ENCODE assay signal across 8 mouse cellular contexts in the genomic region with DNA sequence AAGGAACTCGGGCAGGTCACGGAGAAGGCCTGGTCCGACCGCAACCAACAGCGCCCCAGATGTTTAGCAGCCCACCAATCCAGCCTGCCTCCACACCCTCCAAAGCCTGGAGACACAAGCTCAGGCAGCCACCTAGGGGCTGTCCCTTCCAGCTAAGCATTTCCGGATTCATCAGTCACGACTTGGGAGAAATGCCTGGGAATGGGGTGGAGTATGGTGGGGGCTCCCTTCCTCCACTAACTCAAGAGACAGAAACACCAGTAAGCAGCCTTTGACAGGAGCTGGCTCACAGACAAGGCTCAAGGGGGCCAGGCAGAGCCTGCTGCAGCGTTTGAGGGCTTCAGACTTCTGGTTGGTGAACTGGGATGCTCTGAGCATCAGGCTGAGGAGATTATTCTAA. TPM values are rescaled to one million over a fixed set of nuclear protein-coding genes. Genes with fewer than 3 reads are reported as not detected.
DNase-seq lines count a peak whose midpoint lies in the region; ATAC-seq and TF ChIP-seq lines count a peak whose summit lies in the region.

No protein-coding gene starts in this region.

- no peak for ATAC-seq in heart, embryonic 12.5 days (ENCODE audit: insufficient number of reproducible peaks, low FRiP score)
- no peak for ATAC-seq in G1E (ENCODE audit: extremely low read depth, insufficient number of reproducible peaks, low FRiP score, poor library complexity, severe bottlenecking)
- ATAC-seq in heart, embryonic 15.5 days (replicated peaks; ENCODE audit: insufficient number of reproducible peaks, insufficient read depth, low FRiP score, low read depth), result no peak
- ATAC-seq in limb, embryonic 15.5 days (ENCODE audit: insufficient number of reproducible peaks, low FRiP score, low TSS enrichment, low read depth), result no peak

- peak overlapping the region; percentile 93 for H3K4me2 ChIP-seq in heart, embryonic 12.5 days
- H3K4me2 ChIP-seq in heart, embryonic 15.5 days, result peak overlapping the region; percentile 95
- peak overlapping the region; percentile 29; the same call in 1 of the 2 replicates for H3K4me2 ChIP-seq in limb, embryonic 15.5 days

- no peaks in the 10 kb centered on the region for H3K27me3 ChIP-seq in heart, embryonic 12.5 days (replicated peaks)
- H3K27me3 ChIP-seq in G1E (ENCODE audit: insufficient read depth, low read length), result no peaks in the 10 kb centered on the region
- no peaks in the 10 kb centered on the region for H3K27me3 ChIP-seq in heart, embryonic 15.5 days
- no peaks in the 10 kb centered on the region for H3K27me3 ChIP-seq in limb, embryonic 15.5 days

- no peak for DNase-seq in heart, postnatal 36 days
- no peak for DNase-seq in G1E (ENCODE audit: low spot score)
- no peak for DNase-seq in thymus, postnatal 25 days
- DNase-seq in layer of hippocampus, postnatal 10 days (ENCODE audit: low spot score in 2 of 2), result no peak
- no peak for DNase-seq in adrenal gland, adult 8-10 months

- no peak overlapping the region for H3K27ac ChIP-seq in heart, embryonic 12.5 days (ENCODE audit: poor library complexity, severe bottlenecking)
- H3K27ac ChIP-seq in heart, embryonic 15.5 days, result peak overlapping the region; percentile 57
- H3K27ac ChIP-seq in limb, embryonic 15.5 days, result peak overlapping the region; percentile 38; the same call in 1 of the 2 replicates

- H3K9me3 ChIP-seq in heart, embryonic 12.5 days (replicated peaks), result no peaks in the 10 kb centered on the region
- H3K9me3 ChIP-seq in G1E (replicated peaks), result no peaks in the 10 kb centered on the region
- no peaks in the 10 kb centered on the region for H3K9me3 ChIP-seq in heart, embryonic 15.5 days (replicated peaks)
- H3K9me3 ChIP-seq in limb, embryonic 15.5 days, result no peaks in the 10 kb centered on the region

- H3K9ac ChIP-seq in heart, embryonic 12.5 days, result 0 out of 2 replicates have a peak overlapping the region, but pooled peaks have one; percentile 15
- H3K9ac ChIP-seq in heart, embryonic 15.5 days, result peak overlapping the region; percentile 20; the same call in 1 of the 2 replicates
- 0 out of 2 replicates have a peak overlapping the region, but pooled peaks have one; percentile 1 for H3K9ac ChIP-seq in limb, embryonic 15.5 days

- TF ChIP-seq CTCF in G1E (IDR thresholded peaks at IDR 0.05; ENCODE audit: low read depth, low read length), result no peak

- H3K4me1 ChIP-seq in heart, embryonic 12.5 days (replicated peaks), result peaks cover 17% of the 10 kb centered on the region
- H3K4me1 ChIP-seq in G1E (ENCODE audit: insufficient read depth, low read depth, low read length), result peaks cover 41% of the 10 kb centered on the region
- H3K4me1 ChIP-seq in heart, embryonic 15.5 days (replicated peaks), result peaks cover 15% of the 10 kb centered on the region
- peaks cover 20% of the 10 kb centered on the region for H3K4me1 ChIP-seq in limb, embryonic 15.5 days

- H3K4me3 ChIP-seq in heart, embryonic 12.5 days, result 0 out of 2 replicates have a peak overlapping the region, but pooled peaks have one; percentile 70
- H3K4me3 ChIP-seq in G1E (ENCODE audit: low read depth, low read length), result peak overlapping the region; percentile 47; the same call in 1 of the 2 replicates
- peak overlapping the region; percentile 16 for H3K4me3 ChIP-seq in heart, embryonic 15.5 days
- peak overlapping the region; percentile 15 for H3K4me3 ChIP-seq in limb, embryonic 15.5 days

- intact Hi-C loops in heart, postnatal 36 days (cut with DNase I), result no loop called here

- 24% methylated on average over 8 of the region's 8 CpGs for WGBS in heart, embryonic 12.5 days
- 20% methylated on average over 8 of the region's 8 CpGs for WGBS in heart, embryonic 15.5 days
- WGBS in limb, embryonic 15.5 days, result 15% methylated on average over 8 of the region's 8 CpGs

- H3K36me3 ChIP-seq in heart, embryonic 12.5 days, result no peaks in the 10 kb centered on the region
- peaks cover 26% of the 10 kb centered on the region for H3K36me3 ChIP-seq in G1E (replicated peaks)
- H3K36me3 ChIP-seq in heart, embryonic 15.5 days, result no peaks in the 10 kb centered on the region
- no peaks in the 10 kb centered on the region for H3K36me3 ChIP-seq in limb, embryonic 15.5 days

RNA-seq across cellular contexts. Expression of a gene that starts 1.6 kb away (rescaled TPM):
- polyA plus RNA-seq in heart, embryonic 12.5 days (2016; fragmentation: Nextera tagmentation; extraction: Ambion mirVana), result 8.5 and 9.7 TPM in 2 replicates
- total RNA-seq in heart, postnatal 36 days (2021), result 10 to 100 TPM; 53.2 to 66.7 TPM
- 18.8 and 19.3 TPM in 2 replicates for total RNA-seq in G1E (2014; fragmentation: Nextera tagmentation)
- total RNA-seq in G1E (2017), result 5.1 and 5.3 TPM in 2 replicates
- 9.7 and 12.1 TPM in 2 replicates for polyA plus RNA-seq in G1E (2012)
- 7.6 and 12.5 TPM in 2 replicates for polyA plus RNA-seq in heart, embryonic 15.5 days (2015; fragmentation: Nextera tagmentation; extraction: Ambion mirVana)
- polyA plus RNA-seq in limb, embryonic 15.5 days (2015; fragmentation: Nextera tagmentation; extraction: Ambion mirVana), result 5.7 and 5.8 TPM in 2 replicates
- total RNA-seq in layer of hippocampus, postnatal 10 days (2021), result 10 to 100 TPM; 27.9 to 28.8 TPM
- total RNA-seq in adrenal gland, adult 8-10 months (2022), result 10 to 100 TPM; 41.0 to 54.2 (median 43.1) TPM

RNA-seq across cellular contexts. Expression of a gene that starts 23.5 kb away (rescaled TPM):
- polyA plus RNA-seq in heart, embryonic 12.5 days (2016; fragmentation: Nextera tagmentation; extraction: Ambion mirVana), result 33.8 and 36.0 TPM in 2 replicates
- total RNA-seq in heart, postnatal 36 days (2021), result 10 to 100 TPM; 41.4 to 43.0 TPM
- 16.5 and 32.5 TPM in 2 replicates for total RNA-seq in G1E (2014; fragmentation: Nextera tagmentation)
- total RNA-seq in G1E (2017), result 22.7 and 27.8 TPM in 2 replicates
- 26.5 and 30.9 TPM in 2 replicates for polyA plus RNA-seq in G1E (2012)
- polyA plus RNA-seq in heart, embryonic 15.5 days (2015; fragmentation: Nextera tagmentation; extraction: Ambion mirVana), result 22.1 and 27.4 TPM in 2 replicates
- polyA plus RNA-seq in limb, embryonic 15.5 days (2015; fragmentation: Nextera tagmentation; extraction: Ambion mirVana), result 26.1 and 26.9 TPM in 2 replicates
- 100 to 1,000 TPM; 128 to 138 TPM for total RNA-seq in layer of hippocampus, postnatal 10 days (2021)
- total RNA-seq in adrenal gland, adult 8-10 months (2022), result 10 to 100 TPM; 34.6 to 65.6 (median 46.1) TPM

RNA-seq across cellular contexts. Expression of a gene that starts 23.7 kb away (rescaled TPM):
- polyA plus RNA-seq in heart, embryonic 12.5 days (2016; fragmentation: Nextera tagmentation; extraction: Ambion mirVana), result 22.6 and 23.4 TPM in 2 replicates
- 1 to 10 TPM; 6.2 to 7.0 TPM for total RNA-seq in heart, postnatal 36 days (2021)
- total RNA-seq in G1E (2014; fragmentation: Nextera tagmentation) (7.7 and 9.3 TPM in 2 replicates), G1E (2017) (12.5 and 13.9 TPM in 2 replicates)
- polyA plus RNA-seq in G1E (2012), result 13.7 and 15.2 TPM in 2 replicates
- polyA plus RNA-seq in heart, embryonic 15.5 days (2015; fragmentation: Nextera tagmentation; extraction: Ambion mirVana), result 16.4 and 24.0 TPM in 2 replicates
- polyA plus RNA-seq in limb, embryonic 15.5 days (2015; fragmentation: Nextera tagmentation; extraction: Ambion mirVana), result 32.7 and 33.0 TPM in 2 replicates
- 10 to 100 TPM; 88.5 to 90.7 TPM for total RNA-seq in layer of hippocampus, postnatal 10 days (2021)
- 10 to 100 TPM; 13.3 to 19.3 (median 16.0) TPM for total RNA-seq in adrenal gland, adult 8-10 months (2022)

RNA-seq across cellular contexts. Expression of a gene that starts 38.4 kb away (rescaled TPM):
- 98.0 and 100 TPM in 2 replicates for polyA plus RNA-seq in heart, embryonic 12.5 days (2016; fragmentation: Nextera tagmentation; extraction: Ambion mirVana)
- 100 to 1,000 TPM in 1 of 2 experiments, 10 to 100 TPM in 1; 99.2 to 103 TPM for total RNA-seq in heart, postnatal 36 days (2021)
- total RNA-seq in G1E (2014; fragmentation: Nextera tagmentation) (15.3 and 22.0 TPM in 2 replicates), G1E (2017) (15.8 and 22.0 TPM in 2 replicates)
- 119 and 145 TPM in 2 replicates for polyA plus RNA-seq in G1E (2012)
- 77.6 and 89.7 TPM in 2 replicates for polyA plus RNA-seq in heart, embryonic 15.5 days (2015; fragmentation: Nextera tagmentation; extraction: Ambion mirVana)
- 64.9 and 74.3 TPM in 2 replicates for polyA plus RNA-seq in limb, embryonic 15.5 days (2015; fragmentation: Nextera tagmentation; extraction: Ambion mirVana)
- 10 to 100 TPM; 52.3 to 54.7 TPM for total RNA-seq in layer of hippocampus, postnatal 10 days (2021)
- 10 to 100 TPM; 70.3 to 95.5 (median 90.6) TPM for total RNA-seq in adrenal gland, adult 8-10 months (2022)

Comparison
In these comparisons a context has a peak if more than half of its experiments do, and no peak if none do; other contexts are left out.
1. H3K4me2 ChIP-seq: peak in every context shown above with its lines; median percentile 95 in heart, embryonic 15.5 days; 93 in heart, embryonic 12.5 days; 29 in limb, embryonic 15.5 days.
2. H3K4me3 ChIP-seq: peak in every context shown above with its lines; median percentile 70 in heart, embryonic 12.5 days; 47 in G1E; 16 in heart, embryonic 15.5 days; 15 in limb, embryonic 15.5 days.
3. RNA of a gene that starts 23.7 kb away (total RNA-seq): 88.5 to 90.7 TPM in layer of hippocampus, postnatal 10 days; 13.3 to 19.3 TPM in adrenal gland, adult 8-10 months, 7.7 to 13.9 TPM in G1E and 6.2 to 7.0 TPM in heart, postnatal 36 days; every median in the first group is over 4 times any median in the second.
4. Peak in every context shown above with its lines, with median percentiles within 50 percentile points of each other: H3K9ac ChIP-seq.